Mouse (Mus musculus): ENCODE data around the gene Arhgef18. TPM values are rescaled to one million over a fixed set of nuclear protein-coding genes. Genes with fewer than 3 reads are reported as not detected.

Gene Arhgef18
- polyA plus RNA-seq, 1 experiment from 2014 or later, result 5.5 TPM

GRCm38 (mm10) chr8:3389506-3389905 is 3.3 kb upstream of the Arhgef18 start:
- H3K4me2 ChIP-seq (replicated peaks; ENCODE audit: low read depth), result no peak overlapping the region
- H3K4me3 ChIP-seq (ENCODE audit: low read depth, low read length), result no peak overlapping the region
- H3K4me1 ChIP-seq (replicated peaks; ENCODE audit: control insufficient read depth, insufficient read depth), result peaks cover 4% of the 10 kb centered on the region; the same call in 1 of the 2 replicates
- H3K27me3 ChIP-seq (ENCODE audit: control insufficient read depth, insufficient read depth, low read length), result no peaks in the 10 kb centered on the region
- ATAC-seq (ENCODE audit: low FRiP score, low TSS enrichment), result no peak
- H3K27ac ChIP-seq (replicated peaks), result no peak overlapping the region
- no peak overlapping the region for H3K9ac ChIP-seq (ENCODE audit: low read length)
- TF ChIP-seq CTCF (IDR thresholded peaks at IDR 0.05; ENCODE audit: low read depth), result no peak
- no peak for TF ChIP-seq EP300 (optimal IDR thresholded peaks at IDR 0.05)
- no peaks in the 10 kb centered on the region for H3K36me3 ChIP-seq (ENCODE audit: control insufficient read depth, insufficient read depth, low read length)
- no peak for DNase-seq (ENCODE audit: low spot score)
- no peaks in the 10 kb centered on the region for H3K9me3 ChIP-seq (ENCODE audit: control insufficient read depth, low read length)
- WGBS, result 97% methylated on average over 1 of the region's 1 CpGs

- H3K9me3 ChIP-seq (ENCODE audit: control insufficient read depth, low read length), result no peaks in the 10 kb centered on the region
- H3K36me3 ChIP-seq (ENCODE audit: control insufficient read depth, insufficient read depth, low read length), result no peaks in the 10 kb centered on the region
- H3K27me3 ChIP-seq (ENCODE audit: control insufficient read depth, insufficient read depth, low read length), result no peaks in the 10 kb centered on the region
- DNase-seq (ENCODE audit: low spot score) (no peak), ATAC-seq (ENCODE audit: low FRiP score, low TSS enrichment) (no peak)
- peak overlapping the region; percentile 65 for H3K9ac ChIP-seq (ENCODE audit: low read length)
- TF ChIP-seq CTCF (IDR thresholded peaks at IDR 0.05; ENCODE audit: low read depth) (no peak), EP300 (optimal IDR thresholded peaks at IDR 0.05) (no peak)
- peaks cover 5% of the 10 kb centered on the region; the same call in 1 of the 2 replicates for H3K4me1 ChIP-seq (replicated peaks; ENCODE audit: control insufficient read depth, insufficient read depth)
- 28% methylated on average over 4 of the region's 4 CpGs for WGBS
- peak overlapping the region; percentile 62 for H3K4me3 ChIP-seq (ENCODE audit: low read depth, low read length)
- H3K27ac ChIP-seq (replicated peaks), result peak overlapping the region; percentile 40; the same call in 1 of the 2 replicates
- H3K4me2 ChIP-seq (replicated peaks; ENCODE audit: low read depth), result peak overlapping the region; percentile 64
Measured at GRCm38 (mm10) chr8:3392293-3392692, 513 bp upstream of the Arhgef18 start.

GRCm38 (mm10) chr8:3394600-3394999 is 1.8 kb downstream of the Arhgef18 start:
- TF ChIP-seq CTCF (IDR thresholded peaks at IDR 0.05; ENCODE audit: low read depth) (no peak), EP300 (optimal IDR thresholded peaks at IDR 0.05) (no peak)
- peak; percentile 18 for DNase-seq (ENCODE audit: low spot score)
- 21% methylated on average over 6 of the region's 6 CpGs for WGBS
- no peak for ATAC-seq (ENCODE audit: low FRiP score, low TSS enrichment)
- peak overlapping the region; percentile 64 for H3K4me2 ChIP-seq (replicated peaks; ENCODE audit: low read depth)
- H3K27ac ChIP-seq (replicated peaks), result peak overlapping the region; percentile 30; the same call in 1 of the 2 replicates
- H3K9me3 ChIP-seq (ENCODE audit: control insufficient read depth, low read length), result no peaks in the 10 kb centered on the region
- H3K4me3 ChIP-seq (ENCODE audit: low read depth, low read length), result peak overlapping the region; percentile 62
- H3K9ac ChIP-seq (ENCODE audit: low read length), result peak overlapping the region; percentile 41; the same call in 1 of the 2 replicates
- no peaks in the 10 kb centered on the region for H3K36me3 ChIP-seq (ENCODE audit: control insufficient read depth, insufficient read depth, low read length)
- no peaks in the 10 kb centered on the region for H3K27me3 ChIP-seq (ENCODE audit: control insufficient read depth, insufficient read depth, low read length)
- H3K4me1 ChIP-seq (replicated peaks; ENCODE audit: control insufficient read depth, insufficient read depth), result peaks cover 5% of the 10 kb centered on the region; the same call in 1 of the 2 replicates

GRCm38 (mm10) chr8:3395246-3395645 is 2.4 kb downstream of the Arhgef18 start:
- Histone ChIP-seq H3K36me3 (ENCODE audit: control insufficient read depth, insufficient read depth, low read length) (no peaks in the 10 kb centered on the region), H3K4me3 (ENCODE audit: low read depth, low read length) (0 out of 2 replicates have a peak overlapping the region, but pooled peaks have one; percentile 62), H3K9me3 (ENCODE audit: control insufficient read depth, low read length) (no peaks in the 10 kb centered on the region), H3K4me2 (replicated peaks; ENCODE audit: low read depth) (peak overlapping the region; percentile 64), H3K4me1 (replicated peaks; ENCODE audit: control insufficient read depth, insufficient read depth) (peaks cover 5% of the 10 kb centered on the region; the same call in 1 of the 2 replicates), H3K27me3 (ENCODE audit: control insufficient read depth, insufficient read depth, low read length) (no peaks in the 10 kb centered on the region), H3K9ac (ENCODE audit: low read length) (no peak overlapping the region), H3K27ac (replicated peaks) (peak overlapping the region; percentile 30; the same call in 1 of the 2 replicates)
- TF ChIP-seq CTCF (IDR thresholded peaks at IDR 0.05; ENCODE audit: low read depth) (no peak), EP300 (optimal IDR thresholded peaks at IDR 0.05) (no peak)
- ATAC-seq (ENCODE audit: low FRiP score, low TSS enrichment), result no peak
- 22% methylated on average over 4 of the region's 4 CpGs for WGBS
- DNase-seq (ENCODE audit: low spot score), result no peak

GRCm38 (mm10) chr8:3397597-3397996 is 4.8 kb downstream of the Arhgef18 start:
- 84% methylated on average over 3 of the region's 3 CpGs for WGBS
- H3K4me1 ChIP-seq (replicated peaks; ENCODE audit: control insufficient read depth, insufficient read depth), result peaks cover 5% of the 10 kb centered on the region; the same call in 1 of the 2 replicates
- no peaks in the 10 kb centered on the region for H3K36me3 ChIP-seq (ENCODE audit: control insufficient read depth, insufficient read depth, low read length)
- no peak overlapping the region for H3K9ac ChIP-seq (ENCODE audit: low read length)
- DNase-seq (ENCODE audit: low spot score) (no peak), ATAC-seq (ENCODE audit: low FRiP score, low TSS enrichment) (no peak)
- H3K27me3 ChIP-seq (ENCODE audit: control insufficient read depth, insufficient read depth, low read length), result no peaks in the 10 kb centered on the region
- no peak overlapping the region for H3K4me2 ChIP-seq (replicated peaks; ENCODE audit: low read depth)
- H3K9me3 ChIP-seq (ENCODE audit: control insufficient read depth, low read length), result no peaks in the 10 kb centered on the region
- no peak overlapping the region for H3K27ac ChIP-seq (replicated peaks)
- H3K4me3 ChIP-seq (ENCODE audit: low read depth, low read length), result no peak overlapping the region
- no peak for TF ChIP-seq CTCF (IDR thresholded peaks at IDR 0.05; ENCODE audit: low read depth)
- TF ChIP-seq EP300 (optimal IDR thresholded peaks at IDR 0.05), result no peak

GRCm38 (mm10) chr8:3400509-3400908 is 7.7 kb downstream of the Arhgef18 start:
- Histone ChIP-seq H3K27me3 (ENCODE audit: control insufficient read depth, insufficient read depth, low read length) (no peaks in the 10 kb centered on the region), H3K4me3 (ENCODE audit: low read depth, low read length) (no peak overlapping the region), H3K4me1 (replicated peaks; ENCODE audit: control insufficient read depth, insufficient read depth) (no peaks in the 10 kb centered on the region), H3K9me3 (ENCODE audit: control insufficient read depth, low read length) (no peaks in the 10 kb centered on the region), H3K9ac (ENCODE audit: low read length) (no peak overlapping the region), H3K27ac (replicated peaks) (peak overlapping the region; percentile 35; the same call in 1 of the 2 replicates), H3K4me2 (replicated peaks; ENCODE audit: low read depth) (no peak overlapping the region), H3K36me3 (ENCODE audit: control insufficient read depth, insufficient read depth, low read length) (no peaks in the 10 kb centered on the region)
- peak; percentile 20 for DNase-seq (ENCODE audit: low spot score)
- ATAC-seq (ENCODE audit: low FRiP score, low TSS enrichment), result peak; percentile 51; the same call in 1 of the 2 replicates
- 39% methylated on average over 2 of the region's 2 CpGs for WGBS
- no peak for TF ChIP-seq EP300 (optimal IDR thresholded peaks at IDR 0.05)
- TF ChIP-seq CTCF (IDR thresholded peaks at IDR 0.05; ENCODE audit: low read depth), result no peak
